Mouse (Mus musculus): ENCODE measurements at regions not wholly inside any gene's neighbourhood (a gene's known extent, or its start where the extent isn't known, plus 50 kb on each side); places are given as distances from the start of the nearest gene placed in this dataset.

DNA sequence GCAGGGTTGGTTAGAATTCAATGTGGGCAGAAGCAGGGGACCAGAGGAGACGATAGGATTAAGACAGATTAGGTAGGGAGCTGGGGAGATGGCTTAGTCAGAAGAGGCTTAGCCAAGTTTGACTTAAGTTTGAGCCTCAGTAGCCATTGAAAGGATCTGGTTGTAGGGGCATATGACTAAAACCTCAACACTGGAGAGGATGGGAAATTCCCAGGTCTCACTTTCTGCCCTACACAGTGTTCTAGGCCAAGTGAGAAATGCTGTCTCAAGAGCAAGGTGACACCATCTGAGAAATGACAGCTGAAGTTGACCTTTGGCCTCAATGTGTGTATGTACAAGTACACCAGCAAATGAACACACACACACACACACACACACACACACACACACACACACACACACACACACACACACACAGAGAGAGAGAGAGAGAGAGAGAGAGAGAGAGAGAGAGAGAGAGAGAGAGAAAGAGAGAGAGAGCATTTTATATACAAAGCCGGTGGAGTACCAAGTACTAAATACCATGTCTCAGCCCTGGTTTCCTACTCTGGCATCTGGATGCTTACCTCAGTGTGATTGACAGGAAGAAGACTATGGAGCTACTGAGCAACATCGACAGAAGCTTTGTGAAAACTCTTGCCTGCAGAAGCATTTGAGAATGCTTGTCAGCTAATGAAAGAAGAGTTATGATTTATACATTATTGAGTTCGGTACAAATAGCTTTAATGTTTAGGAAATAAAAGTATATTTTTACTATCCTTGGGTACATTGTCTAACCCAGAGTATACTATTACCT lies 85.3 kb upstream of the 4933412E24Rik start:
- Histone ChIP-seq H3K9me3 (ENCODE audit: control insufficient read depth, low read length) (no peaks in the 10 kb centered on the region), H3K4me3 (ENCODE audit: low read depth, low read length) (no peak overlapping the region), H3K27ac (replicated peaks) (no peak overlapping the region), H3K36me3 (ENCODE audit: control insufficient read depth, insufficient read depth, low read length) (no peaks in the 10 kb centered on the region), H3K9ac (ENCODE audit: low read length) (no peak overlapping the region), H3K4me2 (replicated peaks; ENCODE audit: low read depth) (no peak overlapping the region), H3K4me1 (replicated peaks; ENCODE audit: control insufficient read depth, insufficient read depth) (no peaks in the 10 kb centered on the region), H3K27me3 (ENCODE audit: control insufficient read depth, insufficient read depth, low read length) (no peaks in the 10 kb centered on the region)
- WGBS = 72% methylated on average over 4 of the region's 4 CpGs
- no peak for DNase-seq (ENCODE audit: low spot score)
- ATAC-seq (ENCODE audit: low FRiP score, low TSS enrichment) = no peak
- TF ChIP-seq EP300 (optimal IDR thresholded peaks at IDR 0.05) = no peak
- no peak for TF ChIP-seq CTCF (IDR thresholded peaks at IDR 0.05; ENCODE audit: low read depth)

DNA sequence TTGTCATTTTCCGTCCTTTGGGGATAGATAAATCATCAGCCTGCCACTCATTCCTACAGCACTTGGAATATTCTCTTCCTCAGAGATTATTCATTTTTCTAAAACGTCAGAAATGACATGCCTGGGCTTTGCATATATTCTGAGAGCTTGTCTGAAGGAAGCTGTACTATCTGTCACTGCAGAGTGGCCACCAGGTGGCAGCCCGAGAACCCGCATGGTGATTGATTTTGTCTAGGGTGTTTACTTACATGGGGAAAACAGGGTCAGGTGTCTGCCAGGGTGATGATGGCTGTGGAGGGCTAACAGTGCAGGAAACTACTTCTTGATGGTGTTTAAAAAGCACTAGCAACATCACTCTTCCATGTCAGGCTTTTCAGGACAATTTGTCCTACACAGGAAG lies 80.7 kb upstream of the 4933412E24Rik start:
- Histone ChIP-seq H3K4me1 (replicated peaks; ENCODE audit: control insufficient read depth, insufficient read depth) (no peaks in the 10 kb centered on the region), H3K4me2 (replicated peaks; ENCODE audit: low read depth) (no peak overlapping the region), H3K9ac (ENCODE audit: low read length) (no peak overlapping the region), H3K27ac (replicated peaks) (no peak overlapping the region), H3K9me3 (ENCODE audit: control insufficient read depth, low read length) (no peaks in the 10 kb centered on the region), H3K4me3 (ENCODE audit: low read depth, low read length) (no peak overlapping the region), H3K27me3 (ENCODE audit: control insufficient read depth, insufficient read depth, low read length) (no peaks in the 10 kb centered on the region), H3K36me3 (ENCODE audit: control insufficient read depth, insufficient read depth, low read length) (no peaks in the 10 kb centered on the region)
- DNase-seq (ENCODE audit: low spot score) = peak; percentile 54
- 12% methylated on average over 4 of the region's 4 CpGs for WGBS
- peak; percentile 88 for TF ChIP-seq CTCF (IDR thresholded peaks at IDR 0.05; ENCODE audit: low read depth)
- no peak for TF ChIP-seq EP300 (optimal IDR thresholded peaks at IDR 0.05)
- peak; percentile 51; the same call in 1 of the 2 replicates for ATAC-seq (ENCODE audit: low FRiP score, low TSS enrichment)

DNA sequence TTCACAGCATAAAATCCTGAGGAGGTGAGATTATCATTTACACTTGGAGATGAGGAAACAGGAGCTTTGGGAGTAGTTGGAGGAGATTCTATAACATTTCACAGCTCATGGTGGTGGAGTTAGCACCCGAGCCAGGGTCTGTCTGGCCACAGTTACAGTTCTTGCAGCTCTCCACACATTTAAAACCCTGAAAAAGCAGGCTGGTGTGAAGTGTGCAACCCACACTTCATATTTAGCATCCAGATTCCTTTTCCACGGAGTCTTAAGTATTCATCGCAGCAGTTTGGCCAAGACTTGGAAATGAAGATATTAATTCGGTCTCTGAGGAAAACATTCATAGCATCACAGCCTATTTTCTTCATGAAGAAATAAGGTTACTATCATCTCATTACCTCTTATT lies 79.7 kb upstream of the 4933412E24Rik start:
- Histone ChIP-seq H3K4me1 (replicated peaks; ENCODE audit: control insufficient read depth, insufficient read depth) (no peaks in the 10 kb centered on the region), H3K36me3 (ENCODE audit: control insufficient read depth, insufficient read depth, low read length) (no peaks in the 10 kb centered on the region), H3K4me3 (ENCODE audit: low read depth, low read length) (no peak overlapping the region), H3K9ac (ENCODE audit: low read length) (no peak overlapping the region), H3K27me3 (ENCODE audit: control insufficient read depth, insufficient read depth, low read length) (no peaks in the 10 kb centered on the region), H3K9me3 (ENCODE audit: control insufficient read depth, low read length) (no peaks in the 10 kb centered on the region), H3K4me2 (replicated peaks; ENCODE audit: low read depth) (no peak overlapping the region), H3K27ac (replicated peaks) (no peak overlapping the region)
- DNase-seq (ENCODE audit: low spot score) (no peak), ATAC-seq (ENCODE audit: low FRiP score, low TSS enrichment) (no peak)
- TF ChIP-seq EP300 (optimal IDR thresholded peaks at IDR 0.05) (no peak), CTCF (IDR thresholded peaks at IDR 0.05; ENCODE audit: low read depth) (no peak)
- 82% methylated on average over 4 of the region's 4 CpGs for WGBS

- no peak overlapping the region for H3K27ac ChIP-seq (replicated peaks)
- no peak for ATAC-seq (ENCODE audit: low FRiP score, low TSS enrichment)
- TF ChIP-seq EP300 (optimal IDR thresholded peaks at IDR 0.05) (no peak), CTCF (IDR thresholded peaks at IDR 0.05; ENCODE audit: low read depth) (no peak)
- H3K4me1 ChIP-seq (replicated peaks; ENCODE audit: control insufficient read depth, insufficient read depth) = no peaks in the 10 kb centered on the region
- H3K36me3 ChIP-seq (ENCODE audit: control insufficient read depth, insufficient read depth, low read length) = no peaks in the 10 kb centered on the region
- 90% methylated on average over 5 of the region's 5 CpGs for WGBS
- no peaks in the 10 kb centered on the region for H3K9me3 ChIP-seq (ENCODE audit: control insufficient read depth, low read length)
- no peak overlapping the region for H3K4me2 ChIP-seq (replicated peaks; ENCODE audit: low read depth)
- DNase-seq (ENCODE audit: low spot score) = no peak
- no peak overlapping the region for H3K9ac ChIP-seq (ENCODE audit: low read length)
- H3K27me3 ChIP-seq (ENCODE audit: control insufficient read depth, insufficient read depth, low read length) = no peaks in the 10 kb centered on the region
- H3K4me3 ChIP-seq (ENCODE audit: low read depth, low read length) = no peak overlapping the region
These were observed 73.5 kb upstream of the 4933412E24Rik start for GRCm38 (mm10) chr15:60089921-60090320.

DNA sequence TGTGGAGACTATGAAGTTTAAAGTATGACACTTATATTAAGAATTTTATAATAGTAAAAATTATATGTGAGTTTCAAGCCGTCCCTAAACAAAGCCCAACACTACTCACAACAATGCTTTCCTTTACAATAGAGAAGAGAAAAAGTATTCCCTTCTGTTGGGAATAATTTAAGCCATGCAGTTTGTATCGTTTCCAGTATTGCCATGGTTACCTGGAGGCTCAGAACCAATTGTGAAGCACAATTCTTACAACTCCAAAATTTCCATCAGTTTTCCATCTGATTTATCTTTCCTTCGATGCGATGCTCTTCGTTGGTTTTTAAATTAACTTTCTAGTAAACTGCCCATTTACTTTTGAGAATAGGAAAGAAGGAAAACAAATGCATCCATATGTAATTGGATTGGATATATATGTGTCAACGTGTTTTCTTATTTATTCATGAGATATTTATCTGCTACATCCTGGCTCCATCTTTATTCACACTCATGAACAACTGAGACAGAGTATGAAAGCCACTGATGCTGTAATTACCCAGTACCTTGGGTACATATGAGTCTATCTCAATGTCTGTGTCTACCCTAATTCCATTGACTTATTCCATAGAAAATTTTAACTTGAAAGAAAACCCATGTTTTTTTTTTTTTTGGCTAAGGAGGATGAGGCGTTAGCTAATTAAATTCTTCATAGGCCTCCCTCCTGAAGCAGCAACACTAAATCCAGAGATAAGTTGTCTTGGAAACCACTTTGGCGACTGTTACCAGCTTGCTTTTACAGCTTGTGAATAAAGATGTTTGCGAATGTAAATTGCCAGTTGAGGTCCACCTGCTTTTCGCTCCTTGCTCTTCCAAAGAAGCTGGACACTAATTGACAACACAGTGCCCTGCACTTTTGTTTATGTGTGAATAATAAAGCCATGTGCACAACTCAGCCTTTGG lies 72.8 kb upstream of the 4933412E24Rik start:
- no peaks in the 10 kb centered on the region for H3K4me1 ChIP-seq (replicated peaks; ENCODE audit: control insufficient read depth, insufficient read depth)

More for the DNA sequence above, 72.8 kb upstream of the 4933412E24Rik start:
- Histone ChIP-seq H3K9me3 (ENCODE audit: control insufficient read depth, low read length) (no peaks in the 10 kb centered on the region), H3K27me3 (ENCODE audit: control insufficient read depth, insufficient read depth, low read length) (no peaks in the 10 kb centered on the region), H3K27ac (replicated peaks) (no peak overlapping the region), H3K4me2 (replicated peaks; ENCODE audit: low read depth) (no peak overlapping the region), H3K4me3 (ENCODE audit: low read depth, low read length) (no peak overlapping the region), H3K9ac (ENCODE audit: low read length) (no peak overlapping the region), H3K36me3 (ENCODE audit: control insufficient read depth, insufficient read depth, low read length) (no peaks in the 10 kb centered on the region)
- DNase-seq (ENCODE audit: low spot score) (no peak), ATAC-seq (ENCODE audit: low FRiP score, low TSS enrichment) (no peak)
- TF ChIP-seq CTCF (IDR thresholded peaks at IDR 0.05; ENCODE audit: low read depth) = no peak
- no peak for TF ChIP-seq EP300 (optimal IDR thresholded peaks at IDR 0.05)
- WGBS = 82% methylated on average over 10 of the region's 10 CpGs
